Mouse (Mus musculus) heart, adult 2 months (tissue): ENCODE measurements around the gene Iba57. TPM values are rescaled to one million over a fixed set of nuclear protein-coding genes. Genes with fewer than 3 reads are reported as not detected.

Source experiments
- DNase-seq, 2 experiments: peaks; one replicate each; pipeline ENCODE4 v3.0.0; 2021
- H3K27ac ChIP-seq: fragments of 200-600 bp; 2 replicates; pipeline ENCODE4 v1.8.1; 2022
- H3K27me3 ChIP-seq: fragments of 200-500 bp; 2 replicates; pipeline ENCODE4 v1.6.1; 2012; ENCODE audit warnings: mild to moderate bottlenecking, low read length, inconsistent platforms, mixed read lengths; ENCODE audit not compliant: control insufficient read depth, insufficient read depth
- H3K36me3 ChIP-seq: fragments of 200-500 bp; 2 replicates; pipeline ENCODE4 v1.6.1; 2012; ENCODE audit warnings: low read length, inconsistent platforms; ENCODE audit not compliant: control insufficient read depth, insufficient read depth
- H3K4me1 ChIP-seq: fragments of 200-500 bp; 2 replicates; pipeline ENCODE4 v1.6.1; 2011; ENCODE audit warnings: low read length; ENCODE audit not compliant: control insufficient read depth, insufficient read depth
- H3K4me3 ChIP-seq: fragments of 200-600 bp; 2 replicates; pipeline ENCODE4 v1.8.1; 2022
- H3K79me2 ChIP-seq: fragments of 200-500 bp; replicated peaks from 2 replicates; pipeline ENCODE4 v1.6.1; 2012; ENCODE audit warnings: mild to moderate bottlenecking, inconsistent platforms, low read length, moderate library complexity, mixed read lengths; ENCODE audit not compliant: control insufficient read depth, insufficient read depth
- H3K9ac ChIP-seq: fragments of 200-500 bp; 2 replicates; pipeline ENCODE4 v1.6.1; 2012; ENCODE audit warnings: low read depth, mild to moderate bottlenecking, control low read depth, inconsistent platforms, low read length, mixed read lengths
- CTCF ChIP-seq: fragments of 200-600 bp; IDR thresholded peaks from 2 replicates; pipeline ENCODE4 v1.8.1; 2022; ENCODE audit warnings: antibody characterized with exemption, mild to moderate bottlenecking, moderate library complexity
- EP300 ChIP-seq: fragments of 200-500 bp; IDR thresholded peaks from 2 replicates; pipeline ENCODE4 v1.6.1; 2011; ENCODE audit warnings: low read depth, low read length, control low read depth; ENCODE audit not compliant: insufficient read depth
- POLR2A ChIP-seq: fragments of 200-500 bp; IDR thresholded peaks from 2 replicates; pipeline ENCODE4 v1.6.1; 2011; ENCODE audit warnings: mild to moderate bottlenecking, low read depth, low read length, control low read depth; ENCODE audit not compliant: insufficient read depth
- WGBS: fragments of 180-500 bp; shearing (Covaris S2); methylation state at CpG from one replicate; pipeline ENCODE4 v1.1.7; 2018; 5-methylcytosine and 5-hydroxymethylcytosine counted together
- intact Hi-C: fragments of 180-260 bp; cut with DNase I; formaldehyde crosslinking; loops from one replicate; pipeline ENCODE4 v1.15.1; 2025
- polyA plus RNA-seq: library from polyadenylated mRNA; depleted of rRNA; stranded (reverse); fragments of >200 nt; gene quantifications from 2 replicates; pipeline ENCODE4 v1.2.3, GENCODE M21; 2012
- total RNA-seq, 2 experiments: library from RNA; stranded (reverse); gene quantifications; 2 replicates each; pipeline ENCODE4 v1.2.3; 2021

The Iba57 gene
- total and polyA plus RNA-seq, 3 experiments: 10.6 to 17.9 (median 14.8) TPM

DNA sequence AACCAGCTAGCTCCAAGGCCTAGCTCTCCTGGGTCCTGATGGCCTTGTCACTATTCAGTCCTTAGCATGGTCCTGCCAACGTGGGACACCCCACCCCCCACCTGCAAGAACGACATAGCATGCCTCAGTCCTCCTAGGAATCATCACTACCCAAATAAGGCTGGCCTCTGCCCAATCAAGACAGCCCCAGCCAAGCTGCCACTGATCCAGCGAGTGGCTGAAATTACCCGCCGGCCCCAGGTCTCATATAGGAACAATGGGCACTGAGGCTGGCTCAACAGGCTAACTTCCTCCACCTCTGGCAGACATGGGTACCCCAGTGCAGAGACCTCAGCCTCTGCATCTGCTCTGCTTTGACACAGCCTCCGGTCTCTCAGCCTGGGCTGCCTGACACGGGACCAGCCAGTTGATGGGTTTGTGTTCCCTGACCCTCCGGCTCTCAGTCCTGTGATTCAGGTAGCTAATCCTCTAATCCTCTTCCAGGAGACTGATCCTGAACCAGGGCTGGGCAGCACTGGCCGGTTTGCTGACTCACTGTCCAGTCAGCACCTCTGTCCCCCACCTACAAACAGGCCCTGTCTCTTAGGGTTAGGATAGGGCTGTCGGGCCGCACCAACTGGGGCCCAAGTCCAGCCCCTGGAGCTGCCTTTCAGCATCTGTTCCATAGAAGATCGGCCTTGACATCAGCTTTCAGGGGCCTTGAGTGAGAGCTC lies 26.4 kb downstream of the Iba57 start:
- Histone ChIP-seq H3K4me1 (peaks cover 2% of the 10 kb centered on the region; the same call in 1 of the 2 replicates), H3K4me3 (peak overlapping the region; percentile 58), H3K79me2 (no peaks in the 10 kb centered on the region; the same call in none of the 2 replicates), H3K27me3 (peaks cover 9% of the 10 kb centered on the region; the same call in 1 of the 2 replicates), H3K9ac (peak overlapping the region; percentile 22), H3K27ac (peak overlapping the region; percentile 97), H3K36me3 (0 out of 2 replicates have a peak, but pooled peaks cover 3% of the 10 kb centered on the region)
- TF ChIP-seq CTCF: no peak
- no peak for TF ChIP-seq EP300
- TF ChIP-seq POLR2A: no peak; the same call in 1 of the 2 replicates
- WGBS: 54% methylated on average over 12 of the region's 12 CpGs
- DNase-seq: peak in 1 of 2 experiments; percentile 36
- intact Hi-C loops: no loop called here

DNA sequence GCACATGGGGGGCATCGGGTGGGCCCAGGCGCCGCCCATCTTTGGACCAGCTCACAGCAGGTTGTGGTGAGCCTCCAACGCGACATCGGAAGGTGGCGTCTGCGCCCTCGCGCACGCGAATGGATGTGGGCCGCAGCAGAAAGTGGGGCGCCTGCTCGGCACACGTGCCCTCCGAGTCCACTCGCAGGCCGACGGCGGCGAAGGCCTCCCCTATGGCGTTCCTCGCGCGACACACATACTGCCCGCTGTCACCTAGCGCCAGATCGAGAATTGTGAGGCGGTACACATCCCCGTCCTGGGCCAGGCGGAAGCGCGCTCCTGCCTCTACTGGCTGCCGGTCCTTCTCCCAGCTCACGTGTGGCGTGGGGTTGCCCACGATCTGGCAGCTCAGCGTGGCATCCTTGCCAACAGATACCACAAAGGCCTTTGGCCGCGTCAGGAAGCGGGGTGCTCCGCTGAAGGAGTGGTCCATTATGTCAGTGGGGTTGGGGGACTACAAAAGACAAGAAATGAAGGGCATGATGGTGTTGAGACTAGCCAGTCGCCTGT lies 27.6 kb downstream of the Iba57 start, which contains the start of gene Obscn:
Gene Obscn (minus strand): TSS at position 499 of the 549 bp plus-strand sequence.
- peak within 1 kb of the TSS; percentile 58 for H3K4me3 ChIP-seq
- DNase-seq: peak in 1 of 2 experiments; percentile 45
- no peaks in the 10 kb centered on the region; the same call in 1 of the 2 replicates for H3K4me1 ChIP-seq
- no peak for TF ChIP-seq CTCF
- intact Hi-C loops: no loop called here
- peaks cover 9% of the 10 kb centered on the region; the same call in 1 of the 2 replicates for H3K27me3 ChIP-seq
- peak within 1 kb of the TSS; percentile 27 for H3K9ac ChIP-seq
- 18% methylated on average over 44 of the region's 44 CpGs for WGBS
- H3K79me2 ChIP-seq: no peaks in the 10 kb centered on the region; the same call in none of the 2 replicates
- H3K27ac ChIP-seq: peak within 1 kb of the TSS; percentile 97
- 0 out of 2 replicates have a peak, but pooled peaks cover 3% of the 10 kb centered on the region for H3K36me3 ChIP-seq

DNA sequence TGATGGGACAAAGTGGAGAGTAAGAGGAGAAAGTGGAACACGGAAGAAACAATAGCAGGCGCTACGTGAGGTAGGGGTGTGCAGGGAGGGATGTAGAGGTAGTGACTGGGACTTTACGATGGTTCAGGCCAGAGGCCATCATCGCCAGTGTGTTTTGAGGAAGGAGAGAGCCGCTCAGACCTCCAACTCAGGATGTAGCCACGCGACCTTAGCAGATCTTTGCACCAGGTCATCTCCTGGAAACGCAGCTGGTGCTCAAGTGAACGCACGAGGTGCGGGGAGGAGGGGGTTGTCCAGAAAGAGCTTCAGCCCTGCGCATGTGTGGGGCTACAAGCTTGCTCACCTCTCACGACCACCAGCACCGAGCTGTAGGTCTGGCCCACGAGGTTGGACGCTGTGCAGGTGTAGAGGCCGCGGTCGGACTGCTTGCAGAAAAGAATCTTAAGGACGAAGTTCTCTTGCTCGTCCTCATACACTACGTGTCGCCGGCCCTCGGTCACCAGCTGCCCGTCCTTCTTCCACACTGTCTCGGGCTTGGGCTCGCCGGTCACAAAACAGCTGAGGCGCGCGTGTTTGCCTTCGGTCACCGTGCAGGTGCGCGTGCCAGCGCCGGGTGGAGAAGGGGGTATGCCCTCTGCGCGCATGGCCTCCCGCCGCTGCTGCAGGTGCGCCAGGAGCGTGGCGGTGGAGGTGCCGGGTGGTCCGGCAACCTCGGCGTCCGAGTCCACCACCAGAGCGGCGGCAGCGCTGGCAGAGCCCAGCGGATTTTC lies 28.3 kb downstream of the Iba57 start:
- peaks cover 9% of the 10 kb centered on the region; the same call in 1 of the 2 replicates for H3K27me3 ChIP-seq

DNA sequence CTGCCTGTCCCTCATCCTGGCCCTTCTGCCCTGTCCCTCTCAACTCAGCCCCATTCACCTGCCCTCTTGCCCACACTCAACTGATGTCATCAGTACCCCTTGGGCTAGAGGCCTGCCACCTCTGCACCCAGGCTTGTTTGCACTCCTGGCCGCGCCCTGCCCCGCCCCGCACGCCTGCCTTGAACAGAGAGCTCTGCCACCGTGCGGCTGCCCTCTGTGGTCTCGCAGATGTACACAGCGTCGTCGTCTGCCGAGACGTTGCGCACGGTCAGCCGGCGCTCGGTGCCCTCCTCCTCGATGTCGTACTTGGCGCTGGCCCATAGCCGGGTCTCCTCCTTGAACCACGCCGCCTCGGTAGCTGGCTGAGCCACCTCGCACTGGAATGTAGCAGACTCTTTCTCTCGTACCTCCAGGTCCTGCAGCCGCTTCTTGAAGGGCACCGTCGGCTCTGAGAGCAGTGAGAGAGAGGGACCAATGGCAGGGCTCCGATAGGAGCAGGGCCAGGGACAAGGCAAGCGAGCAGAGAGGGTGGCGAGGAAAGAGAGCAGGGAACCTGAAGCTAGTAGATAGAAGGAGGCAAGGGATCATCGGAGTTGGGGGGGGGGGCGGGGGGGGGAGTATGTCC lies 29.1 kb downstream of the Iba57 start:
- Histone ChIP-seq H3K9ac (peak overlapping the region; percentile 20; the same call in 1 of the 2 replicates), H3K36me3 (0 out of 2 replicates have a peak, but pooled peaks cover 3% of the 10 kb centered on the region), H3K4me1 (peaks cover 1% of the 10 kb centered on the region; the same call in 1 of the 2 replicates), H3K79me2 (no peaks in the 10 kb centered on the region; the same call in none of the 2 replicates), H3K27ac (no peak overlapping the region), H3K4me3 (0 out of 2 replicates have a peak overlapping the region, but pooled peaks have one; percentile 6), H3K27me3 (peaks cover 9% of the 10 kb centered on the region; the same call in 1 of the 2 replicates)
- TF ChIP-seq POLR2A (no peak), EP300 (no peak), CTCF (no peak)
- DNase-seq: no peak
- intact Hi-C loops: no loop called here
- 8% methylated on average over 34 of the region's 35 CpGs for WGBS

More for the DNA sequence above, 28.3 kb downstream of the Iba57 start:
- WGBS: 11% methylated on average over 55 of the region's 55 CpGs
- Histone ChIP-seq H3K79me2 (no peaks in the 10 kb centered on the region; the same call in none of the 2 replicates), H3K36me3 (0 out of 2 replicates have a peak, but pooled peaks cover 3% of the 10 kb centered on the region), H3K4me3 (peak overlapping the region; percentile 10; the same call in 1 of the 2 replicates), H3K27ac (no peak overlapping the region), H3K9ac (peak overlapping the region; percentile 27; the same call in 1 of the 2 replicates), H3K4me1 (peaks cover 1% of the 10 kb centered on the region; the same call in 1 of the 2 replicates)
- DNase-seq: no peak
- no peak for TF ChIP-seq POLR2A
- TF ChIP-seq EP300: no peak
- TF ChIP-seq CTCF: no peak
- intact Hi-C loops: no loop called here

DNA sequence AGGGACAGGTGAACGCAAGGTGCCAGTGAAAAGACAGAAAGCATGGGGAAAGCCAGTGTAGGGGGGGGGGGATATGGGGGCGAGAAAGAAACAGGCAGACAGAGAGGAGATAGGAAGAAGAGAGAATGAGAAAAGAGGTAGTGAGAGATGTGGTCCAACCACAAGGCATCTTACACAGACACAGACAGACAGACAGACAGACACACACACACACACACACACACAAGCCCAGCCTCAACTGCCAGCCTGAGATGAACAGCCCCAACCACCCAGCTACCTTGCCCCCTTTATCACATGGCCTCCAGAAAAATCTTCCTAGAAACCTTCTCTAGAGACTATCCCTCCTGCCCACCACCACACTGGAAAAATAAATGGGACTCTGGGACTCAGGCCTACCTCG lies 31.5 kb downstream of the Iba57 start:
- intact Hi-C loops: loop anchor here (2.0 kb wide), 1 partner anchor 13 kb away; no protein-coding TSS in a partner anchor
- Histone ChIP-seq H3K4me3 (no peak overlapping the region), H3K4me1 (peaks cover 1% of the 10 kb centered on the region; the same call in 1 of the 2 replicates), H3K9ac (no peak overlapping the region), H3K27ac (no peak overlapping the region), H3K36me3 (0 out of 2 replicates have a peak, but pooled peaks cover 3% of the 10 kb centered on the region), H3K27me3 (peaks cover 9% of the 10 kb centered on the region; the same call in 1 of the 2 replicates), H3K79me2 (no peaks in the 10 kb centered on the region; the same call in 1 of the 2 replicates)
- DNase-seq: no peak
- TF ChIP-seq EP300: no peak
- no peak for TF ChIP-seq CTCF
- no peak for TF ChIP-seq POLR2A
- WGBS: 54% methylated on average over 2 of the region's 3 CpGs
